Mouse (Mus musculus): ENCODE measurements around the gene Snx6. TPM values are rescaled to one million over a fixed set of nuclear protein-coding genes. Genes with fewer than 3 reads are reported as not detected.
A peak's percentile ranks its signal among the peaks of the same experiment; 100 is the strongest.
"Not testable (repeated sequence)": the region's sequence is repeated elsewhere in the genome, so short reads cannot be mapped to it uniquely, and the experiment has no call there.

The Snx6 gene
- total and polyA plus RNA-seq, 3 experiments: 12.3 to 27.8 (median 26.4) TPM

DNA sequence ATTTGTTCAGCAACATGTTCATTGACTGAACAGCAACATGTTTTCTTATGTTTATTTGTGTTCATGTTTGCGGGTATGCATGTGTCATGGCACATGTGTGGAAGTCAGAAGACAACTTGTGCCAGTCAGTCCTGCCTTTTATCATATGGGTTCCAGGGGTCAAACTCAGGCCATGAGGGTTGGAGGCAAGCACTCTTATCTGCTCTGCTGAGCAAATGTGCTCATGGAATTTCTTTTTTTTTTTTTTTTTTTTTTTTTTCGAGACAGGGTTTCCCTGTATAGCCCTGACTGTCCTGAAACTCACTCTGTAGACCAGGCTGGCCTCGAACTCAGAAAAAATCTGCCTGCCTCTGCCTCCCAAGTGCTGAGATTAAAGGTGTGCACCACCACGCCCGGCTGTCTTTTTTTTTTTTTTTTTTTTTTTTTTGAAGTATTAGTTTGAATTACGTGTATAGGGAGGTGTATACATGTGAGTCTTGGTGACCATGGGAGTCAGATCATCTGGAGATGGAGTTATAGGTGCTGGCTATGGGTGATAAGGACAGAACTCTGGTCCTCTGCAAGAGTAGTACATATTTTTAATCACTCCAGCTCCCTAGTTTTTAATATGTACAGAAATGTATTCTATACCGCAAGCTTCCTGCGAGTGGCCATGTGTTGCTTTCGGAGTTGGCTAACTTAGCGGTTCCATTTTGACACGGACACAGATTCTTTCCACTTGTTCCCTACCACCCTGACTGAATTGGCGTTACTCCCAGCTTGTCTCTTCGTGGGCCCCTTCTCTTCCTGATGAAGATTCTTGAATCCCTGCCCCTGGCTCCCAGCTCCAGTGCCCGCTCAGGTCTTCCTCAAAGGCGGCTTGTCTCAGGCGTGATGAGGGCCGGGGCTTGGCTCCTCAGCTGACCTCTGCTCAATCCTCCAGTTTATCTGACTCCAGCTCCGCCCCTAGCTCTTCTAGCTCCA is 40.4 kb upstream of the Snx6 start:
- TF ChIP-seq POLR2A (IDR thresholded peaks at IDR 0.05; ENCODE audit: insufficient read depth, low read depth, low read length) (no peak), EP300 (IDR thresholded peaks at IDR 0.05; ENCODE audit: insufficient read depth, low read depth, low read length) (no peak), CTCF (IDR thresholded peaks at IDR 0.05) (no peak)
- intact Hi-C loops (cut with DNase I): loop anchor here (1.0 to 10.0 kb wide), 2 partner anchors 26 to 149 kb away; partner anchors contain the start of genes Cfl2 and Gm20403
- DNase-seq: peak; percentile 28 to 43
- 42% methylated on average over 18 of the region's 18 CpGs for WGBS
- no peaks in the 10 kb centered on the region for H3K79me2 ChIP-seq (replicated peaks; ENCODE audit: control insufficient read depth, insufficient read depth, low read length)
- no peak overlapping the region for H3K9ac ChIP-seq (ENCODE audit: low read depth, low read length)
- H3K27ac ChIP-seq: peak overlapping the region; percentile 66
- no peak overlapping the region for H3K4me3 ChIP-seq
- no peaks in the 10 kb centered on the region for H3K27me3 ChIP-seq (ENCODE audit: control insufficient read depth, insufficient read depth, low read length)
- H3K36me3 ChIP-seq (ENCODE audit: control insufficient read depth, insufficient read depth, low read length): no peaks in the 10 kb centered on the region
- H3K4me1 ChIP-seq (ENCODE audit: control insufficient read depth, insufficient read depth, low read length): peaks cover 7% of the 10 kb centered on the region

DNA sequence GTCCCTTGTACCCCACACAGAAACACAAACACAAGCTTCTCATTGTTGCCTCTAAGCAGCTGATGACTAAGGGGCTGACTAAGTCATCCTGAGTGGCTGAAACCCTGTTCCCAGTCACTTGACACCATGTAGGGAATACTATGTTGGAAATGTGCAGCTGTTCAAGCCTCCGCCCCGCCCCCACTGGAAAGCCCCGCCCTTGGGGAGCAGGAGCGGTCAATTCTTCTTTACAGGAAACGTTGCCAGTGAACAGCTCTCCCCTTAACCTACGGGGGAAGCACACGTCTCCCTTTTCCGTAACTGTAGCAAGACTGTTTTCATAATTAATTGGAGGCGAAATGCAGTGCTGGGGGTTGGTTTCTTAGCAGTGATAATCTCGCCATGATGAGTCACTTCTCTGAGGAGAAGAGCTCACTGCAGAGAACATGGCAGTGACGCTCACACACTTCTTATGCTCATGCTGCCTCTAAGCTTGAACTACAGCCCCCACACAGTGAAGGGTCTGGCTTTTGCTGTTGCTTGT is 39.5 kb upstream of the Snx6 start:
- DNase-seq: peak; percentile 83
- no peaks in the 10 kb centered on the region for H3K36me3 ChIP-seq (ENCODE audit: control insufficient read depth, insufficient read depth, low read length)
- H3K27ac ChIP-seq: peak overlapping the region; percentile 66
- no peaks in the 10 kb centered on the region for H3K27me3 ChIP-seq (ENCODE audit: control insufficient read depth, insufficient read depth, low read length)
- H3K9ac ChIP-seq (ENCODE audit: low read depth, low read length): no peak overlapping the region; the same call in none of the 2 replicates
- intact Hi-C loops (cut with DNase I): loop anchor here (1.0 to 10.0 kb wide), 2 partner anchors 27 to 150 kb away; partner anchors contain the start of genes Cfl2 and Gm20403
- no peak for TF ChIP-seq CTCF (IDR thresholded peaks at IDR 0.05)
- TF ChIP-seq EP300 (IDR thresholded peaks at IDR 0.05; ENCODE audit: insufficient read depth, low read depth, low read length): no peak
- no peak for TF ChIP-seq POLR2A (IDR thresholded peaks at IDR 0.05; ENCODE audit: insufficient read depth, low read depth, low read length)
- 3% methylated on average over 11 of the region's 11 CpGs for WGBS
- H3K4me1 ChIP-seq (ENCODE audit: control insufficient read depth, insufficient read depth, low read length): peaks cover 7% of the 10 kb centered on the region
- H3K79me2 ChIP-seq (replicated peaks; ENCODE audit: control insufficient read depth, insufficient read depth, low read length): no peaks in the 10 kb centered on the region
- H3K4me3 ChIP-seq: peak overlapping the region; percentile 36

GRCm38 (mm10) chr12:54833856-54834399 is 38.4 kb upstream of the Snx6 start:
- Histone ChIP-seq H3K79me2 (replicated peaks; ENCODE audit: control insufficient read depth, insufficient read depth, low read length) (no peaks in the 10 kb centered on the region), H3K36me3 (ENCODE audit: control insufficient read depth, insufficient read depth, low read length) (no peaks in the 10 kb centered on the region), H3K27ac (peak overlapping the region; percentile 66), H3K9ac (ENCODE audit: low read depth, low read length) (no peak overlapping the region), H3K27me3 (ENCODE audit: control insufficient read depth, insufficient read depth, low read length) (no peaks in the 10 kb centered on the region), H3K4me3 (no peak overlapping the region), H3K4me1 (ENCODE audit: control insufficient read depth, insufficient read depth, low read length) (peaks cover 7% of the 10 kb centered on the region)
- no peak for DNase-seq
- TF ChIP-seq CTCF (IDR thresholded peaks at IDR 0.05) (no peak), EP300 (IDR thresholded peaks at IDR 0.05; ENCODE audit: insufficient read depth, low read depth, low read length) (no peak), POLR2A (IDR thresholded peaks at IDR 0.05; ENCODE audit: insufficient read depth, low read depth, low read length) (no peak)
- 37% methylated on average over 9 of the region's 9 CpGs for WGBS
- intact Hi-C loops (cut with DNase I): loop anchor here (10.0 kb wide), 1 partner anchor 151 kb away; the partner anchor contains the start of gene Gm20403

DNA sequence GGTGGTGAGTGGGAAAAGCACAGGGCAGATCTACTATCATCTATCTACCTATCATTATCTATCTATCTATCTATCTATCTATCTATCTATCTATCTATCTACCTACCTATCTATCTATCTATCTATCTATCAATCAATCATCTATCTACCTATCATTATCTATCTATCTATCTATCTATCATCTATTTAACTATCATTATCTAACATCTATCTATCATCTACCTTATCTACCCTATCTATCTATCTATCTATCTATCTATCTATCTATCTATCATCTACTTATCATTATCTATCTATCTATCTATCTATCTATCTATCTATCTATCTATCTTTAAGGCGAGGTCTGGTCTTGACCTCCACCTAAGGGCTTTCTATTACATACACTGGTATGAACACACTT is 36.4 kb upstream of the Snx6 start:
- H3K27ac ChIP-seq; H3K36me3 ChIP-seq (ENCODE audit: control insufficient read depth, insufficient read depth, low read length); H3K79me2 ChIP-seq (replicated peaks; ENCODE audit: control insufficient read depth, insufficient read depth, low read length); DNase-seq; H3K27me3 ChIP-seq (ENCODE audit: control insufficient read depth, insufficient read depth, low read length); H3K4me1 ChIP-seq (ENCODE audit: control insufficient read depth, insufficient read depth, low read length); H3K4me3 ChIP-seq; H3K9ac ChIP-seq (ENCODE audit: low read depth, low read length): not testable (repeated sequence)
- intact Hi-C loops (cut with DNase I): loop anchor here (10.0 kb wide), 1 partner anchor 153 kb away; the partner anchor contains the start of gene Gm20403
- 90% methylated on average over 1 of the region's 1 CpGs for WGBS

GRCm38 (mm10) chr12:54830574-54830973 is 35.1 kb upstream of the Snx6 start:
- 2% methylated on average over 6 of the region's 6 CpGs for WGBS
- TF ChIP-seq POLR2A (IDR thresholded peaks at IDR 0.05; ENCODE audit: insufficient read depth, low read depth, low read length) (no peak), EP300 (IDR thresholded peaks at IDR 0.05; ENCODE audit: insufficient read depth, low read depth, low read length) (peak; percentile 90), CTCF (IDR thresholded peaks at IDR 0.05) (peak; percentile 96)
- intact Hi-C loops (cut with DNase I): loop anchor here (1.0 to 10.0 kb wide), 2 partner anchors 49 to 154 kb away; partner anchors contain the start of gene Gm20403

More at GRCm38 (mm10) chr12:54830574-54830973, 35.1 kb upstream of the Snx6 start:
- no peaks in the 10 kb centered on the region for H3K27me3 ChIP-seq (ENCODE audit: control insufficient read depth, insufficient read depth, low read length)
- no peak overlapping the region for H3K9ac ChIP-seq (ENCODE audit: low read depth, low read length)
- H3K27ac ChIP-seq: no peak overlapping the region
- no peaks in the 10 kb centered on the region for H3K36me3 ChIP-seq (ENCODE audit: control insufficient read depth, insufficient read depth, low read length)
- H3K4me1 ChIP-seq (ENCODE audit: control insufficient read depth, insufficient read depth, low read length): peaks cover 5% of the 10 kb centered on the region
- no peaks in the 10 kb centered on the region for H3K79me2 ChIP-seq (replicated peaks; ENCODE audit: control insufficient read depth, insufficient read depth, low read length)
- peak; percentile 76 to 83 for DNase-seq
- H3K4me3 ChIP-seq: no peak overlapping the region
